Mouse (Mus musculus) hindbrain, embryonic 12.5 days (tissue): ENCODE measurements around the gene Mknk1. TPM values are rescaled to one million over a fixed set of nuclear protein-coding genes. Genes with fewer than 3 reads are reported as not detected.
A peak's percentile ranks its signal among the peaks of the same experiment; 100 is the strongest.

ENCODE experiments used
- ATAC-seq: fragments of 200-750 bp; cut with Nextera tagmentation; 2 replicates; pipeline ENCODE4 v1.8.0; 2017; ENCODE audit warnings: moderate TSS enrichment; ENCODE audit not compliant: low FRiP score
- H3K27ac ChIP-seq: fragments of 300-500 bp; sonication (generic); 2 replicates; pipeline ENCODE4 v1.5.1; 2016; ENCODE audit warnings: mild to moderate bottlenecking
- H3K27me3 ChIP-seq: fragments of 300-500 bp; sonication (generic); 2 replicates; pipeline ENCODE4 v1.6.1; 2016; ENCODE audit warnings: mild to moderate bottlenecking
- H3K36me3 ChIP-seq: fragments of 300-500 bp; sonication (generic); 2 replicates; pipeline ENCODE4 v1.6.1; 2016; ENCODE audit warnings: mild to moderate bottlenecking
- H3K4me1 ChIP-seq: fragments of 300-500 bp; sonication (generic); 2 replicates; pipeline ENCODE4 v1.6.1; 2016
- H3K4me2 ChIP-seq: fragments of 300-500 bp; sonication (generic); replicated peaks from 2 replicates; pipeline ENCODE4 v1.6.1; 2016; ENCODE audit warnings: mild to moderate bottlenecking
- H3K4me3 ChIP-seq: fragments of 300-500 bp; sonication (generic); 2 replicates; pipeline ENCODE4 v1.5.1; 2016; ENCODE audit warnings: mild to moderate bottlenecking
- H3K9ac ChIP-seq: fragments of 300-500 bp; sonication (generic); 2 replicates; pipeline ENCODE4 v1.6.1; 2016; ENCODE audit warnings: mild to moderate bottlenecking, moderate library complexity
- H3K9me3 ChIP-seq: fragments of 300-500 bp; sonication (generic); replicated peaks from 2 replicates; pipeline ENCODE4 v1.6.1; 2016; ENCODE audit warnings: mild to moderate bottlenecking
- WGBS: fragments of 180-500 bp; shearing (Covaris S2); methylation state at CpG from one replicate; pipeline ENCODE4 v1.1.7; 2016; 5-methylcytosine and 5-hydroxymethylcytosine counted together
- polyA plus RNA-seq: library from polyadenylated mRNA; unstranded; fragments of >200 nt; fragmentation: Nextera tagmentation; extraction: Ambion mirVana; gene quantifications from 2 replicates; pipeline ENCODE4 v1.2.1, GENCODE M21; 2016

Mknk1 gene
- polyA plus RNA-seq, result 28.0 and 30.8 TPM in 2 replicates

GRCm38 (mm10) chr4:115838696-115839641, at the start of gene Mknk1:
TSS of gene Mknk1 (plus strand) at chr4:115839198.
- H3K4me3 ChIP-seq, result peak within 1 kb of the TSS; percentile 57
- H3K9ac ChIP-seq, result peak within 1 kb of the TSS; percentile 60
- peak within 1 kb of the TSS; percentile 63 for H3K4me2 ChIP-seq
- no peaks in the 10 kb centered on the region for H3K9me3 ChIP-seq
- no peak within 1 kb of the TSS for H3K27ac ChIP-seq
- peak; percentile 96 for ATAC-seq
- H3K4me1 ChIP-seq, result peaks cover 4% of the 10 kb centered on the region; the same call in 1 of the 2 replicates
- no peaks in the 10 kb centered on the region for H3K27me3 ChIP-seq
- 3% methylated on average over 51 of the region's 51 CpGs for WGBS
- H3K36me3 ChIP-seq, result no peaks in the 10 kb centered on the region

GRCm38 (mm10) chr4:115790864-115791263, 48.1 kb upstream of the Mknk1 start:
- peaks cover under 1% of the 10 kb centered on the region; the same call in 1 of the 2 replicates for H3K4me1 ChIP-seq
- H3K27ac ChIP-seq, result no peak overlapping the region
- WGBS, result 86% methylated on average over 3 of the region's 3 CpGs
- H3K9ac ChIP-seq, result no peak overlapping the region
- H3K9me3 ChIP-seq, result no peaks in the 10 kb centered on the region
- no peaks in the 10 kb centered on the region for H3K27me3 ChIP-seq
- no peak overlapping the region for H3K4me3 ChIP-seq
- no peak for ATAC-seq
- H3K36me3 ChIP-seq, result peaks cover 34% of the 10 kb centered on the region
- no peak overlapping the region for H3K4me2 ChIP-seq

- WGBS, result 93% methylated on average over 3 of the region's 3 CpGs
- peaks cover 55% of the 10 kb centered on the region for H3K36me3 ChIP-seq
Observed at GRCm38 (mm10) chr4:115795360-115795759, 43.6 kb upstream of the Mknk1 start.

GRCm38 (mm10) chr4:115799981-115800380, 39.0 kb upstream of the Mknk1 start:
- WGBS, result 82% methylated on average over 3 of the region's 3 CpGs
- Histone ChIP-seq H3K27ac (no peak overlapping the region), H3K4me3 (no peak overlapping the region), H3K4me2 (no peak overlapping the region), H3K9me3 (no peaks in the 10 kb centered on the region), H3K9ac (no peak overlapping the region), H3K36me3 (peaks cover 52% of the 10 kb centered on the region), H3K4me1 (no peaks in the 10 kb centered on the region), H3K27me3 (no peaks in the 10 kb centered on the region)
- ATAC-seq, result no peak

More at GRCm38 (mm10) chr4:115795360-115795759, 43.6 kb upstream of the Mknk1 start:
- ATAC-seq, result no peak
- H3K4me1 ChIP-seq, result no peaks in the 10 kb centered on the region
- no peak overlapping the region for H3K9ac ChIP-seq
- H3K4me2 ChIP-seq, result no peak overlapping the region
- no peak overlapping the region for H3K27ac ChIP-seq
- no peak overlapping the region for H3K4me3 ChIP-seq
- no peaks in the 10 kb centered on the region for H3K27me3 ChIP-seq
- H3K9me3 ChIP-seq, result no peaks in the 10 kb centered on the region

- no peaks in the 10 kb centered on the region for H3K4me1 ChIP-seq
- H3K4me3 ChIP-seq, result no peak overlapping the region
- no peaks in the 10 kb centered on the region for H3K27me3 ChIP-seq
- WGBS, result 87% methylated on average over 4 of the region's 4 CpGs
- no peak overlapping the region for H3K27ac ChIP-seq
- no peak overlapping the region for H3K9ac ChIP-seq
- H3K9me3 ChIP-seq, result no peaks in the 10 kb centered on the region
- no peak overlapping the region for H3K4me2 ChIP-seq
- no peak for ATAC-seq
- H3K36me3 ChIP-seq, result peaks cover 26% of the 10 kb centered on the region
Observed at GRCm38 (mm10) chr4:115812326-115812725, 26.7 kb upstream of the Mknk1 start.

GRCm38 (mm10) chr4:115815606-115816005, 23.4 kb upstream of the Mknk1 start:
- H3K4me1 ChIP-seq, result no peaks in the 10 kb centered on the region
- H3K4me3 ChIP-seq, result no peak overlapping the region
- ATAC-seq, result no peak
- no peaks in the 10 kb centered on the region for H3K9me3 ChIP-seq
- peaks cover 26% of the 10 kb centered on the region for H3K36me3 ChIP-seq
- H3K9ac ChIP-seq, result no peak overlapping the region
- WGBS, result 90% methylated on average over 5 of the region's 5 CpGs
- no peaks in the 10 kb centered on the region for H3K27me3 ChIP-seq
- no peak overlapping the region for H3K4me2 ChIP-seq
- H3K27ac ChIP-seq, result no peak overlapping the region

- no peak for ATAC-seq
- Histone ChIP-seq H3K27ac (no peak overlapping the region), H3K36me3 (no peaks in the 10 kb centered on the region), H3K9me3 (no peaks in the 10 kb centered on the region), H3K9ac (no peak overlapping the region), H3K4me2 (no peak overlapping the region), H3K4me3 (no peak overlapping the region), H3K27me3 (no peaks in the 10 kb centered on the region), H3K4me1 (no peaks in the 10 kb centered on the region)
- 74% methylated on average over 3 of the region's 3 CpGs for WGBS
Observed at GRCm38 (mm10) chr4:115820199-115820598, 18.8 kb upstream of the Mknk1 start.

- Histone ChIP-seq H3K27ac (no peak overlapping the region), H3K4me3 (no peak overlapping the region), H3K4me1 (no peaks in the 10 kb centered on the region), H3K36me3 (no peaks in the 10 kb centered on the region), H3K4me2 (no peak overlapping the region), H3K9ac (no peak overlapping the region), H3K27me3 (no peaks in the 10 kb centered on the region), H3K9me3 (no peaks in the 10 kb centered on the region)
- WGBS, result 70% methylated on average over 3 of the region's 3 CpGs
- no peak for ATAC-seq
Observed at GRCm38 (mm10) chr4:115820944-115821343, 18.1 kb upstream of the Mknk1 start.

- H3K27me3 ChIP-seq, result no peaks in the 10 kb centered on the region
- no peak overlapping the region for H3K27ac ChIP-seq
- no peaks in the 10 kb centered on the region for H3K4me1 ChIP-seq
- no peak overlapping the region for H3K4me3 ChIP-seq
- no peaks in the 10 kb centered on the region for H3K9me3 ChIP-seq
- no peak overlapping the region for H3K4me2 ChIP-seq
- no peak for ATAC-seq
- no peaks in the 10 kb centered on the region for H3K36me3 ChIP-seq
- H3K9ac ChIP-seq, result no peak overlapping the region
Observed at GRCm38 (mm10) chr4:115821431-115821830, 17.6 kb upstream of the Mknk1 start.

GRCm38 (mm10) chr4:115821928-115822327, 17.1 kb upstream of the Mknk1 start:
- Histone ChIP-seq H3K9ac (no peak overlapping the region), H3K4me3 (no peak overlapping the region), H3K9me3 (no peaks in the 10 kb centered on the region), H3K4me2 (no peak overlapping the region), H3K36me3 (no peaks in the 10 kb centered on the region), H3K27me3 (no peaks in the 10 kb centered on the region), H3K27ac (no peak overlapping the region), H3K4me1 (no peaks in the 10 kb centered on the region)
- 84% methylated on average over 3 of the region's 3 CpGs for WGBS
- ATAC-seq, result no peak

GRCm38 (mm10) chr4:115824178-115824577, 14.8 kb upstream of the Mknk1 start:
- no peak overlapping the region for H3K9ac ChIP-seq
- no peaks in the 10 kb centered on the region for H3K36me3 ChIP-seq
- WGBS, result 69% methylated on average over 2 of the region's 2 CpGs
- ATAC-seq, result no peak
- peaks cover 11% of the 10 kb centered on the region for H3K4me1 ChIP-seq
- no peak overlapping the region for H3K4me2 ChIP-seq
- H3K4me3 ChIP-seq, result no peak overlapping the region
- H3K27me3 ChIP-seq, result 0 out of 2 replicates have a peak, but pooled peaks cover 2% of the 10 kb centered on the region
- no peak overlapping the region for H3K27ac ChIP-seq
- H3K9me3 ChIP-seq, result no peaks in the 10 kb centered on the region

- H3K27ac ChIP-seq, result no peak overlapping the region
- H3K4me1 ChIP-seq, result peaks cover 11% of the 10 kb centered on the region
- no peak for ATAC-seq
- no peak overlapping the region for H3K9ac ChIP-seq
- H3K4me3 ChIP-seq, result no peak overlapping the region
- H3K4me2 ChIP-seq, result no peak overlapping the region
- H3K9me3 ChIP-seq, result no peaks in the 10 kb centered on the region
- H3K36me3 ChIP-seq, result no peaks in the 10 kb centered on the region
- 91% methylated on average over 2 of the region's 2 CpGs for WGBS
- peaks cover 6% of the 10 kb centered on the region for H3K27me3 ChIP-seq
Observed at GRCm38 (mm10) chr4:115825271-115825670, 13.7 kb upstream of the Mknk1 start.

GRCm38 (mm10) chr4:115827066-115827465, 11.9 kb upstream of the Mknk1 start:
- 63% methylated on average over 3 of the region's 3 CpGs for WGBS
- Histone ChIP-seq H3K4me1 (peaks cover 11% of the 10 kb centered on the region), H3K9me3 (no peaks in the 10 kb centered on the region), H3K27me3 (peaks cover 6% of the 10 kb centered on the region), H3K36me3 (no peaks in the 10 kb centered on the region), H3K27ac (no peak overlapping the region), H3K9ac (no peak overlapping the region), H3K4me2 (no peak overlapping the region), H3K4me3 (no peak overlapping the region)
- no peak for ATAC-seq
